In genomic region chr1:151428263-151429221, GRCm38 (mm10) we compare ENCODE assay signal across 8 mouse cellular contexts. TPM values are rescaled to one million over a fixed set of nuclear protein-coding genes. Genes with fewer than 3 reads are reported as not detected.
DNase-seq lines count a peak whose midpoint lies in the region; ATAC-seq lines count a peak whose summit lies in the region.

Gene Swt1 (minus strand): TSS chr1:151428455.
Gene Trmt1l (plus strand): TSS chr1:151428542.

- H3K36me3 ChIP-seq in hindbrain, embryonic 11.5 days (ENCODE audit: control insufficient read depth, insufficient read depth, low read length) = no peaks in the 10 kb centered on the region

- peaks cover 4% of the 10 kb centered on the region; the same call in 1 of the 2 replicates for H3K4me1 ChIP-seq in hindbrain, embryonic 11.5 days (replicated peaks; ENCODE audit: control insufficient read depth, insufficient read depth, low read length)

- H3K9me3 ChIP-seq in hindbrain, embryonic 11.5 days (ENCODE audit: control insufficient read depth, low read length) = no peaks in the 10 kb centered on the region

- H3K4me2 ChIP-seq in hindbrain, embryonic 11.5 days (replicated peaks; ENCODE audit: low read depth, low read length) = peak within 1 kb of the TSS; percentile 51

- H3K27me3 ChIP-seq in hindbrain, embryonic 11.5 days (ENCODE audit: control insufficient read depth, insufficient read depth, low read length) = no peaks in the 10 kb centered on the region

- ATAC-seq in hindbrain, embryonic 11.5 days (ENCODE audit: low FRiP score) = peak; percentile 99

- peak; percentile 99 for DNase-seq in Muller cell, postnatal 12 days (ENCODE audit: inconsistent ontology term)
- DNase-seq in cerebellum, adult 9-11 months = peak; percentile 99
- peak; percentile 99 for DNase-seq in frontal cortex, adult 2 months (ENCODE audit: extremely low spot score in 1 of 2, low spot score in 1 of 2)
- DNase-seq in hindbrain, embryonic 11.5 days (ENCODE audit: low spot score) = peak; percentile 99
- DNase-seq in layer of hippocampus, postnatal 10 days (ENCODE audit: low spot score in 2 of 2) = peak; percentile 97 to 98
- DNase-seq in lung, postnatal 10 days = peak; percentile 99
- DNase-seq in ovary, postnatal 36 days (ENCODE audit: low spot score) = peak; percentile 96
- peak; percentile 94 for DNase-seq in thymus, postnatal 25 days

- under 1% methylated on average over 74 of the region's 74 CpGs for WGBS in hindbrain, embryonic 11.5 days

- peak within 1 kb of the TSS; percentile 97 for H3K27ac ChIP-seq in hindbrain, embryonic 11.5 days (ENCODE audit: low read depth, low read length)

- peak within 1 kb of the TSS; percentile 86 for H3K9ac ChIP-seq in hindbrain, embryonic 11.5 days (ENCODE audit: low read depth, low read length)

- peak within 1 kb of the TSS; percentile 92 for H3K4me3 ChIP-seq in hindbrain, embryonic 11.5 days (ENCODE audit: low read depth, low read length)

RNA-seq across cellular contexts. Expression of gene Swt1, which starts in this region (rescaled TPM):
- 12.1 and 16.3 TPM in 2 replicates for polyA plus RNA-seq in frontal cortex, adult 2 months (2012; rRNA removed)
- polyA plus RNA-seq in hindbrain, embryonic 11.5 days (2014; fragmentation: Nextera tagmentation; extraction: Ambion mirVana) = 23.7 and 27.6 TPM in 2 replicates
- 10 to 100 TPM; 12.8 to 13.4 TPM for total RNA-seq in layer of hippocampus, postnatal 10 days (2021)

RNA-seq across cellular contexts. Expression of gene Trmt1l, which starts in this region (rescaled TPM):
- 30.8 and 31.8 TPM in 2 replicates for polyA plus RNA-seq in frontal cortex, adult 2 months (2012; rRNA removed)
- polyA plus RNA-seq in hindbrain, embryonic 11.5 days (2014; fragmentation: Nextera tagmentation; extraction: Ambion mirVana) = 59.3 and 63.8 TPM in 2 replicates
- total RNA-seq in layer of hippocampus, postnatal 10 days (2021) = 10 to 100 TPM; 22.8 to 24.5 TPM

Comparison
In these comparisons a context has a peak if more than half of its experiments do, and no peak if none do; other contexts are left out.
1. Peak in every context shown above with its lines: DNase-seq, ATAC-seq, H3K4me3 ChIP-seq and H3K27ac ChIP-seq.